Mouse (Mus musculus): ENCODE measurements around the gene Por.

GRCm38 (mm10) chr5:135697711-135698111 is 27.9 kb downstream of the Por start:
- TF ChIP-seq EP300 (IDR thresholded peaks at IDR 0.05; ENCODE audit: insufficient read depth, low read depth, low read length) (no peak), CTCF (IDR thresholded peaks at IDR 0.05) (no peak), POLR2A (IDR thresholded peaks at IDR 0.05; ENCODE audit: insufficient read depth, low read depth, low read length) (no peak)
